Mouse (Mus musculus) heart, postnatal 0 days (tissue): Measurements from ENCODE around the gene Spata46. TPM values are rescaled to one million over a fixed set of nuclear protein-coding genes. Genes with fewer than 3 reads are reported as not detected.

Experiments used
- ATAC-seq: fragments of 200-750 bp; cut with Nextera tagmentation; 2 replicates; pipeline ENCODE4 v1.8.0; 2017; ENCODE audit warnings: low read depth, moderate number of reproducible peaks, moderate library complexity; ENCODE audit not compliant: insufficient read depth
- DNase-seq: peaks from one replicate; pipeline ENCODE4 v3.0.0-alpha.2; 2016; ENCODE audit warnings: low spot score
- H3K27ac ChIP-seq: fragments of 300-500 bp; sonication (generic); 2 replicates; pipeline ENCODE4 v1.5.1; 2014; ENCODE audit warnings: low read depth, mild to moderate bottlenecking
- H3K27me3 ChIP-seq: fragments of 300-500 bp; sonication (generic); 2 replicates; pipeline ENCODE4 v1.6.1; 2014; ENCODE audit warnings: low read length, mixed read lengths; ENCODE audit not compliant: control insufficient read depth, insufficient read depth
- H3K36me3 ChIP-seq: fragments of 300-500 bp; sonication (generic); replicated peaks from 2 replicates; pipeline ENCODE4 v1.6.1; 2014; ENCODE audit warnings: low read length, mixed read lengths; ENCODE audit not compliant: control insufficient read depth, insufficient read depth
- H3K4me1 ChIP-seq: fragments of 300-500 bp; sonication (generic); 2 replicates; pipeline ENCODE4 v1.6.1; 2014; ENCODE audit warnings: antibody characterized with exemption; ENCODE audit not compliant: control insufficient read depth, insufficient read depth
- H3K4me2 ChIP-seq: fragments of 300-500 bp; sonication (generic); 2 replicates; pipeline ENCODE4 v1.6.1; 2014; ENCODE audit warnings: low read depth, mild to moderate bottlenecking, low read length, moderate library complexity
- H3K4me3 ChIP-seq: fragments of 300-500 bp; sonication (generic); 2 replicates; pipeline ENCODE4 v1.5.1; 2014; ENCODE audit warnings: low read depth, low read length
- H3K9ac ChIP-seq: fragments of 300-500 bp; sonication (generic); replicated peaks from 2 replicates; pipeline ENCODE4 v1.6.1; 2014; ENCODE audit warnings: low read depth, low read length, mixed read lengths
- H3K9me3 ChIP-seq: fragments of 300-500 bp; sonication (generic); replicated peaks from 2 replicates; pipeline ENCODE4 v1.6.1; 2016; ENCODE audit warnings: low read length; ENCODE audit not compliant: control insufficient read depth
- CTCF ChIP-seq: IDR thresholded peaks from 2 replicates; pipeline ENCODE4 v1.5.1; 2016; ENCODE audit warnings: antibody characterized with exemption, control low read depth, low read depth
- EP300 ChIP-seq: IDR thresholded peaks from 2 replicates; pipeline ENCODE4 v1.6.1; 2016; ENCODE audit warnings: antibody characterized with exemption, low read depth
- WGBS: fragments of 180-500 bp; shearing (Covaris S2); extraction: QIAGEN DNeasy Blood & Tissue Kit; methylation state at CpG from one replicate; pipeline ENCODE4 v1.1.7; 2014; 5-methylcytosine and 5-hydroxymethylcytosine counted together
- polyA plus RNA-seq: library from polyadenylated mRNA; unstranded; fragments of >200 nt; fragmentation: Nextera tagmentation; extraction: Ambion mirVana; gene quantifications from 2 replicates; pipeline ENCODE4 v1.2.1, GENCODE M21; 2015
- total RNA-seq: library from RNA; depleted of rRNA; stranded (reverse); fragments of >200 nt; gene quantifications from 2 replicates; pipeline ENCODE4 v1.2.3, GENCODE M21; 2014; ENCODE audit warnings: low replicate concordance

Gene Spata46
- total and polyA plus RNA-seq, 2 experiments from 2014 or later = 0.41 TPM; not detected in 1

GRCm38 (mm10) chr1:170323001-170323400, 14.4 kb downstream of the Spata46 start:
- WGBS = 89% methylated on average over 10 of the region's 10 CpGs
- TF ChIP-seq CTCF = no peak
- no peak for TF ChIP-seq EP300
- no peak for ATAC-seq

GRCm38 (mm10) chr1:170324312-170324711, 15.7 kb downstream of the Spata46 start:
- no peak overlapping the region for H3K4me3 ChIP-seq

More at GRCm38 (mm10) chr1:170323001-170323400, 14.4 kb downstream of the Spata46 start:
- no peak for DNase-seq
- H3K4me1 ChIP-seq = no peaks in the 10 kb centered on the region
- no peak overlapping the region for H3K4me3 ChIP-seq
- no peak overlapping the region for H3K27ac ChIP-seq
- H3K36me3 ChIP-seq = peaks cover 5% of the 10 kb centered on the region; the same call in 1 of the 2 replicates
- H3K9ac ChIP-seq = no peak overlapping the region
- no peaks in the 10 kb centered on the region for H3K27me3 ChIP-seq
- H3K9me3 ChIP-seq = no peaks in the 10 kb centered on the region
- no peak overlapping the region for H3K4me2 ChIP-seq

GRCm38 (mm10) chr1:170325277-170325676, 16.7 kb downstream of the Spata46 start:
- H3K4me1 ChIP-seq = no peaks in the 10 kb centered on the region
- no peak overlapping the region for H3K4me2 ChIP-seq
- H3K36me3 ChIP-seq = peaks cover 9% of the 10 kb centered on the region
- WGBS = 79% methylated on average over 4 of the region's 4 CpGs
- H3K9me3 ChIP-seq = no peaks in the 10 kb centered on the region
- no peak overlapping the region for H3K27ac ChIP-seq
- H3K27me3 ChIP-seq = no peaks in the 10 kb centered on the region
- DNase-seq = no peak
- no peak overlapping the region for H3K9ac ChIP-seq
- H3K4me3 ChIP-seq = no peak overlapping the region
- ATAC-seq = no peak
- TF ChIP-seq EP300 = no peak
- no peak for TF ChIP-seq CTCF

More at GRCm38 (mm10) chr1:170324312-170324711, 15.7 kb downstream of the Spata46 start:
- TF ChIP-seq EP300 = no peak
- TF ChIP-seq CTCF = no peak
- DNase-seq (no peak), ATAC-seq (no peak)
- Histone ChIP-seq H3K27ac (no peak overlapping the region), H3K27me3 (no peaks in the 10 kb centered on the region), H3K9me3 (no peaks in the 10 kb centered on the region), H3K4me2 (no peak overlapping the region), H3K4me1 (no peaks in the 10 kb centered on the region), H3K36me3 (peaks cover 14% of the 10 kb centered on the region), H3K9ac (no peak overlapping the region)
- WGBS = 89% methylated on average over 1 of the region's 1 CpGs

GRCm38 (mm10) chr1:170331926-170332325, 23.3 kb downstream of the Spata46 start:
- peaks cover 8% of the 10 kb centered on the region for H3K36me3 ChIP-seq
- DNase-seq = no peak
- TF ChIP-seq EP300 = no peak
- no peak for TF ChIP-seq CTCF
- H3K9me3 ChIP-seq = no peaks in the 10 kb centered on the region
- 48% methylated on average over 6 of the region's 6 CpGs for WGBS
- no peaks in the 10 kb centered on the region for H3K4me1 ChIP-seq
- no peak overlapping the region for H3K4me3 ChIP-seq
- H3K9ac ChIP-seq = no peak overlapping the region
- H3K27ac ChIP-seq = no peak overlapping the region
- ATAC-seq = no peak
- no peaks in the 10 kb centered on the region for H3K27me3 ChIP-seq
- no peak overlapping the region for H3K4me2 ChIP-seq

- Histone ChIP-seq H3K27ac (no peak overlapping the region), H3K4me2 (no peak overlapping the region), H3K9ac (no peak overlapping the region), H3K27me3 (no peaks in the 10 kb centered on the region), H3K9me3 (no peaks in the 10 kb centered on the region), H3K36me3 (peaks cover 8% of the 10 kb centered on the region), H3K4me1 (no peaks in the 10 kb centered on the region), H3K4me3 (no peak overlapping the region)
- TF ChIP-seq CTCF (peak; percentile 34), EP300 (no peak)
- DNase-seq (peak; percentile 39), ATAC-seq (no peak)
- 75% methylated on average over 4 of the region's 4 CpGs for WGBS
These were observed 24.2 kb downstream of the Spata46 start for GRCm38 (mm10) chr1:170332775-170333174.

DNA sequence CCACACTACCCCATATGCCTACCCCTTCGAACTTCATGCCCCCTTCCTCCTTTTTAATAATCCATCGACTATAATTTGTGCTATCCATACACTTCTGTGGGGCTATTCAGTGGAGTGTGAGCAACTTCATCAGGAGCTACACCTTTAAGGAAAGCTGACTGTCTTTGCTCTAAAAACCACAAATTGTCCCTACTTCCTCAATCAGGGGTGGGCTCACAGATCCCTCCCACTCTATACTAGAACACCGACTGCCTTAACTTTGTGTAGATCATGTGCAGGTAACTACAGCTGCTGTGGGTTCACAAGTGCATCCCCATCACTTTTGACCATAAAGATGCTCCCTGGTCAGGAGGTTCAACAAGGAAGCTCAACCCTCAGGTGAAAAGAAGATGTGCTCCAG, 31.3 kb downstream of the Spata46 start:
- Histone ChIP-seq H3K9ac (no peak overlapping the region), H3K4me2 (no peak overlapping the region), H3K27me3 (no peaks in the 10 kb centered on the region), H3K36me3 (no peaks in the 10 kb centered on the region), H3K27ac (no peak overlapping the region), H3K9me3 (no peaks in the 10 kb centered on the region), H3K4me3 (no peak overlapping the region), H3K4me1 (no peaks in the 10 kb centered on the region)
- DNase-seq (no peak), ATAC-seq (no peak)
- WGBS = 86% methylated on average over 3 of the region's 3 CpGs
- no peak for TF ChIP-seq CTCF
- TF ChIP-seq EP300 = no peak
